Mouse (Mus musculus) MEL (cell line): ENCODE measurements around the gene P4ha2. TPM values are rescaled to one million over a fixed set of nuclear protein-coding genes. Genes with fewer than 3 reads are reported as not detected.
A peak's percentile ranks its signal among the peaks of the same experiment; 100 is the strongest.

Source experiments
- DNase-seq: peaks from one replicate; pipeline ENCODE4 v3.0.0; 2011; ENCODE audit warnings: low read depth, low spot score
- H3K27ac ChIP-seq: 2 replicates; pipeline ENCODE4 v1.5.1; 2012; ENCODE audit warnings: low read depth, mild to moderate bottlenecking, control low read depth, low read length, moderate library complexity; ENCODE audit not compliant: control insufficient read depth
- H3K27me3 ChIP-seq, 2 experiments: fragments of 150-350 bp in 1 of 2; sonication (generic) in 1 of 2; 2 replicates each; pipeline ENCODE4 v1.6.1; 2012; ENCODE audit warnings: low read length in 2 of 2, mild to moderate bottlenecking in 2 of 2, improper control_type of control experiment in 1 of 2, moderate library complexity in 1 of 2; ENCODE audit not compliant: insufficient read depth in 2 of 2, control insufficient read depth in 1 of 2
- H3K36me3 ChIP-seq, 2 experiments: 2 replicates each; pipeline ENCODE4 v1.6.1; 2012 to 2014; ENCODE audit warnings: low read length in 2 of 2, improper control_type of control experiment in 1 of 2, inconsistent platforms in 1 of 2, mild to moderate bottlenecking in 1 of 2; ENCODE audit not compliant: insufficient read depth in 2 of 2, control insufficient read depth in 1 of 2
- H3K4me1 ChIP-seq, 2 experiments: fragments of 150-350 bp in 1 of 2; sonication (generic) in 1 of 2; 2 replicates each; pipeline ENCODE4 v1.6.1; 2012; ENCODE audit warnings: low read length in 2 of 2, improper control_type of control experiment in 1 of 2, mild to moderate bottlenecking in 1 of 2; ENCODE audit not compliant: insufficient read depth in 2 of 2, control insufficient read depth in 1 of 2
- H3K4me3 ChIP-seq, 2 experiments: fragments of 150-350 bp in 1 of 2; sonication (generic) in 1 of 2; 2 replicates each; pipeline ENCODE4 v1.5.1; 2012; ENCODE audit warnings: low read depth in 2 of 2, low read length in 2 of 2, mild to moderate bottlenecking in 2 of 2, moderate library complexity in 2 of 2, control low read depth in 1 of 2, improper control_type of control experiment in 1 of 2; ENCODE audit not compliant: control insufficient read depth in 1 of 2, insufficient read depth in 1 of 2
- H3K79me2 ChIP-seq: 2 replicates; pipeline ENCODE4 v1.6.1; 2012; ENCODE audit warnings: mild to moderate bottlenecking, low read length, moderate library complexity; ENCODE audit not compliant: control insufficient read depth, poor library complexity, insufficient read depth
- H3K9ac ChIP-seq: 2 replicates; pipeline ENCODE4 v1.6.1; 2012; ENCODE audit warnings: low read depth, mild to moderate bottlenecking, control low read depth, low read length, moderate library complexity; ENCODE audit not compliant: control insufficient read depth, poor library complexity, severe bottlenecking
- H3K9me3 ChIP-seq: fragments of 150-350 bp; sonication (generic); replicated peaks from 2 replicates; pipeline ENCODE4 v1.6.1; 2012; ENCODE audit warnings: mild to moderate bottlenecking, low read length, improper control_type of control experiment, moderate library complexity; ENCODE audit not compliant: insufficient read depth
- BHLHE40 ChIP-seq: IDR thresholded peaks from 2 replicates; pipeline ENCODE4 v1.6.1; 2012; ENCODE audit warnings: low read depth, mild to moderate bottlenecking, inconsistent platforms, low read length, improper control_type of control experiment, borderline replicate concordance
- CHD1 ChIP-seq: IDR thresholded peaks from 2 replicates; pipeline ENCODE4 v1.6.1; 2012; ENCODE audit warnings: low read depth, mild to moderate bottlenecking, inconsistent platforms, low read length, improper control_type of control experiment
- CHD2 ChIP-seq: IDR thresholded peaks from 2 replicates; pipeline ENCODE4 v1.6.1; 2011; ENCODE audit warnings: low read length, improper control_type of control experiment
- CTCF ChIP-seq, 3 experiments: IDR thresholded peaks in 2 of 3; conservative IDR thresholded peaks in 1 of 3; 2 replicates each; pipeline ENCODE4 v1.5.1; 2011 to 2012; ENCODE audit warnings: low read length in 3 of 3, low read depth in 2 of 3, mild to moderate bottlenecking in 2 of 3, improper control_type of control experiment in 1 of 3, inconsistent platforms in 1 of 3, mixed read lengths in 1 of 3, moderate library complexity in 1 of 3; ENCODE audit not compliant: control insufficient read depth in 1 of 3, insufficient read depth in 1 of 3, poor library complexity in 1 of 3, severe bottlenecking in 1 of 3
- EP300 ChIP-seq, 2 experiments: IDR thresholded peaks; 2 replicates each; pipeline ENCODE4 v1.6.1; 2011; ENCODE audit warnings: improper control_type of control experiment in 2 of 2, low read length in 2 of 2, low read depth in 1 of 2, mild to moderate bottlenecking in 1 of 2
- ETS1 ChIP-seq: IDR thresholded peaks from 2 replicates; pipeline ENCODE4 v1.6.1; 2012; ENCODE audit warnings: low read depth, mild to moderate bottlenecking, inconsistent platforms, low read length, improper control_type of control experiment, moderate library complexity
- GATA1 ChIP-seq: IDR thresholded peaks from 2 replicates; pipeline ENCODE4 v1.6.1; 2011; ENCODE audit warnings: low read depth, low read length, improper control_type of control experiment
- HCFC1 ChIP-seq: IDR thresholded peaks from 2 replicates; pipeline ENCODE4 v1.6.1; 2012; ENCODE audit warnings: low read depth, mild to moderate bottlenecking, inconsistent platforms, low read length, improper control_type of control experiment, moderate library complexity
- MAX ChIP-seq: IDR thresholded peaks from 2 replicates; pipeline ENCODE4 v1.6.1; 2011; ENCODE audit warnings: low read length, improper control_type of control experiment
- MEF2A ChIP-seq: IDR thresholded peaks from 2 replicates; pipeline ENCODE4 v1.6.1; 2014; ENCODE audit warnings: low read depth, mild to moderate bottlenecking, inconsistent platforms, low read length, improper control_type of control experiment; ENCODE audit not compliant: poor library complexity, insufficient replicate concordance, severe bottlenecking; ENCODE audit errors: extremely low read depth
- MYC ChIP-seq: IDR thresholded peaks from 2 replicates; pipeline ENCODE4 v1.6.1; 2011; ENCODE audit warnings: low read depth, mild to moderate bottlenecking, low read length, improper control_type of control experiment, moderate library complexity
- NELFE ChIP-seq: IDR thresholded peaks from 2 replicates; pipeline ENCODE4 v1.6.1; 2011; ENCODE audit warnings: low read depth, low read length, improper control_type of control experiment
- POLR2AphosphoS5 ChIP-seq: IDR thresholded peaks from 2 replicates; pipeline ENCODE4 v1.6.1; 2012; ENCODE audit warnings: low read depth, borderline replicate concordance, mild to moderate bottlenecking, inconsistent platforms, low read length, moderate library complexity, mixed read lengths
- RAD21 ChIP-seq: IDR thresholded peaks from 2 replicates; pipeline ENCODE4 v1.6.1; 2011; ENCODE audit warnings: mild to moderate bottlenecking, low read depth, low read length, improper control_type of control experiment
- TAL1 ChIP-seq: IDR thresholded peaks from 2 replicates; pipeline ENCODE4 v1.6.1; 2012; ENCODE audit warnings: mild to moderate bottlenecking, inconsistent platforms, low read length, moderate library complexity, mixed read lengths
- UBTF ChIP-seq: IDR thresholded peaks from 2 replicates; pipeline ENCODE4 v1.6.1; 2012; ENCODE audit warnings: low read depth, mild to moderate bottlenecking, inconsistent platforms, low read length, improper control_type of control experiment, moderate library complexity, borderline replicate concordance; ENCODE audit not compliant: insufficient read depth
- USF2 ChIP-seq, 2 experiments: IDR thresholded peaks; 2 replicates each; pipeline ENCODE4 v1.6.1; 2011 to 2012; ENCODE audit warnings: improper control_type of control experiment in 2 of 2, low read length in 2 of 2, borderline replicate concordance in 1 of 2, inconsistent platforms in 1 of 2, low read depth in 1 of 2, mild to moderate bottlenecking in 1 of 2; ENCODE audit not compliant: insufficient read depth in 1 of 2
- ZC3H11A ChIP-seq: IDR thresholded peaks from 2 replicates; pipeline ENCODE4 v1.6.1; 2012; ENCODE audit warnings: low read depth, mild to moderate bottlenecking, inconsistent platforms, low read length, improper control_type of control experiment
- ZNF384 ChIP-seq: IDR thresholded peaks from 2 replicates; pipeline ENCODE4 v1.6.1; 2012; ENCODE audit warnings: low read depth, mild to moderate bottlenecking, inconsistent platforms, low read length, improper control_type of control experiment
- polyA plus RNA-seq, 2 experiments: library from polyadenylated mRNA; stranded (reverse) in 1 of 2; unstranded in 1 of 2; fragments of >175 nt in 1 of 2; fragments of >200 nt in 1 of 2; gene quantifications; 2 replicates each; pipeline versions ENCODE4 v1.2.1 to v1.2.4; 2012; ENCODE audit warnings: low replicate concordance in 2 of 2, low read depth in 1 of 2; ENCODE audit not compliant: insufficient read length in 2 of 2, insufficient read depth in 1 of 2, missing spikeins in 1 of 2
- total RNA-seq: library from RNA; depleted of rRNA; stranded (reverse); fragments of 300-350 nt; gene quantifications from 2 replicates; pipeline ENCODE4 v1.2.3, GENCODE M21; 2012

The P4ha2 gene
- total and polyA plus RNA-seq, 3 experiments = 18.6 to 57.8 TPM; not detected in 1

DNA sequence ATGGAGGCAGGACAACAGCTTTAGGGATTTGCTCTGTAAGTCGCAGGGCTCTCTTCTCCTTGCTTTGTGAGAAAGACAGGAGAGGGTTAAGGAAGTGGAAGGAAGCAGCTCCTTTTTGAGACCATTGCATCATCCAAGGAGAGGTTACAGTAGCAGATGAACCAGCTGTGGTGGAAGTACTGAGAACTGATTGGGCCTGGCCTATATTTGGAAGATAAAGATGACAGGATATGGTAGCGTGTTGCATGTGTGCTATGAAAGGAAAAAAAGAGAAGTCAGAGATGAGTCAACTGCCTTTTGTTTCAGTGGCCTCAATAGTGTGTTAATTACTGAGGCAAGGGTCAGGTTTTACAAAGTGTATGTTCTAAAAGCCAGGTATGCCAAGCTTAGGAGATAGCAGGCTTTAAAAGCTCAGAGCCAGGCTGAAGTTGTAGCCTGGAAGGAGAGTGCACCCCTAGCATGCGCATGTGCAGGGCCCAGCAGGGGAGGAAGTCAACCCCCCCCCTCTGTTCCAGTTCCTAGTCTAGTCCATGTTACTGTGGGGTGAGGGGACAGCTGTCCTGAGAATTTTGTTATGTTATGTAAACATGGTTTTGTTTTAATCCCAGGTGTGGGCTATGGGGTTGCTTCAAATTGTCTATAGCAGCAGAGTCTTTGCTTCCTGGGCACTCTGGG lies 50.0 kb downstream of the P4ha2 start (continued):
- TF ChIP-seq UBTF (no peak), EP300 (IDR thresholded peaks at IDR 0.05; ENCODE audit: low read depth in 1 of 2, low read length in 2 of 2) (peak; percentile 90 to 93), CTCF (IDR thresholded peaks at IDR 0.05 in 2 of 3, conservative IDR thresholded peaks at IDR 0.05 in 1 of 3; ENCODE audit: control insufficient read depth in 1 of 3, insufficient read depth in 1 of 3, low read depth in 2 of 3, low read length in 3 of 3, poor library complexity in 1 of 3, severe bottlenecking in 1 of 3) (no peak), MEF2A (peak; percentile 92; the same call in 1 of the 2 replicates), CHD2 (no peak), ETS1 (peak; percentile 100), USF2 (IDR thresholded peaks at IDR 0.05; ENCODE audit: borderline replicate concordance in 1 of 2, insufficient read depth in 1 of 2, low read depth in 1 of 2, low read length in 2 of 2) (no peak), HCFC1 (peak; percentile 42), POLR2AphosphoS5 (no peak), ZNF384 (peak; percentile 69; the same call in 1 of the 2 replicates), TAL1 (peak; percentile 44; the same call in 1 of the 2 replicates), NELFE (no peak), RAD21 (no peak), CHD1 (no peak), MAX (peak; percentile 93), BHLHE40 (peak; percentile 79), ZC3H11A (peak; percentile 57), MYC (peak; percentile 93)

DNA sequence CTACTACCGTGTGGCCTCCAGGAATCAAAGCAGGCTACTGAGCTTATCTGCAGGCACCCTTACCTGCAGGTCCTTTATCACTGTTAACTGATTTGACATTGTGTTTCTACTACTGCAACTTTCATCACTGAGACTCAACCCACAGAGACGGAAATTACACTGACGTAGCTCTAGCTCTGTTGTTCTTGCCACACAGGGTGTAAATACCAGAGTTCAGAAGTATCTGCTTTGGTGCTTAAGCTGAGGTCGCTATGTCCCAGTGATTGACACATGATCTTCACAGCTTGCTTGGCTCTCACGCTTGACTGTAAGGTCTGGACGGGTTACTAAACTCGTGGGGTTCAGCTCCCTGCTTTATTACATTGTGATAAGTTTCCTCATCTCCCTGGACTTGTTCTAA lies 51.2 kb downstream of the P4ha2 start:
- Histone ChIP-seq H3K27ac (no peak overlapping the region), H3K27me3 (no peaks in the 10 kb centered on the region), H3K4me3 (no peak overlapping the region), H3K36me3 (peaks cover 0 to 33% of the 10 kb centered on the region in 2 experiments; a peak in 2 of 4 replicates), H3K79me2 (no peaks in the 10 kb centered on the region), H3K4me1 (peaks cover 27 to 41% of the 10 kb centered on the region in 2 experiments), H3K9ac (no peak overlapping the region), H3K9me3 (no peaks in the 10 kb centered on the region)
- TF ChIP-seq CHD1 = no peak
- 0 out of 2 replicates have a peak, but pooled peaks have one; percentile 21 for TF ChIP-seq GATA1
- no peak for DNase-seq
